Mouse (Mus musculus) spleen, embryonic (tissue): ENCODE results near the gene Pgpep1l.
"Not testable (repeated sequence)": the region's sequence is repeated elsewhere in the genome, so short reads cannot be mapped to it uniquely, and the experiment has no call there.

Experiments used
- CTCF ChIA-PET: fragments of 350-600 bp; sonication (Branson Sonifier 250); formaldehyde crosslinking; loops from one replicate; lab custom pipeline; 2022; lab: Charles Lee

The Pgpep1l gene

DNA sequence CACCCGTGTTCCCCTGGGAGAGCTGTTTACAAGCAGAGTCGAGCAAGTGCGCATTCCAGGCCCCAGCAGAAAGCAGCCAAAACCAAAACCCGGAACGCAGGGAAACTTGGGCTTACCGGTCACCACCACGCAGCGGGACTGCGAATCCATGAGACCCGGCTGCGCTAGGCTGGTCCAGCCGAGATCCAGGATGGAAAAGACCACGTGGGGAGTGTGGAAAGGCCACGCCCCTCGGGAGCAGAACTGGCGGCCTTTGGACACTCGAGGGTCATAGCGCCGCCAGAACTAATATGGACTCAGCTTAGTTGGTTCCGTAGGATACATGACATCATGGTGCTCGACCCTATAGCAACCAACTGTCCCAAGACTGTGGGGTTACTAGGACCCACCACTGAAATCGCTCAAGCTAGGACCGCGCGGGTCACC is at the start of gene Pgpep1l:
Pgpep1l (minus strand) TSS at position 206 of the 426 bp plus-strand sequence.
- CTCF ChIA-PET: interaction anchor here (0.5 to 0.6 kb wide), 2 partner anchors 27 to 80 kb away, joined by 3 read pairs; no protein-coding TSS in a partner anchor

DNA sequence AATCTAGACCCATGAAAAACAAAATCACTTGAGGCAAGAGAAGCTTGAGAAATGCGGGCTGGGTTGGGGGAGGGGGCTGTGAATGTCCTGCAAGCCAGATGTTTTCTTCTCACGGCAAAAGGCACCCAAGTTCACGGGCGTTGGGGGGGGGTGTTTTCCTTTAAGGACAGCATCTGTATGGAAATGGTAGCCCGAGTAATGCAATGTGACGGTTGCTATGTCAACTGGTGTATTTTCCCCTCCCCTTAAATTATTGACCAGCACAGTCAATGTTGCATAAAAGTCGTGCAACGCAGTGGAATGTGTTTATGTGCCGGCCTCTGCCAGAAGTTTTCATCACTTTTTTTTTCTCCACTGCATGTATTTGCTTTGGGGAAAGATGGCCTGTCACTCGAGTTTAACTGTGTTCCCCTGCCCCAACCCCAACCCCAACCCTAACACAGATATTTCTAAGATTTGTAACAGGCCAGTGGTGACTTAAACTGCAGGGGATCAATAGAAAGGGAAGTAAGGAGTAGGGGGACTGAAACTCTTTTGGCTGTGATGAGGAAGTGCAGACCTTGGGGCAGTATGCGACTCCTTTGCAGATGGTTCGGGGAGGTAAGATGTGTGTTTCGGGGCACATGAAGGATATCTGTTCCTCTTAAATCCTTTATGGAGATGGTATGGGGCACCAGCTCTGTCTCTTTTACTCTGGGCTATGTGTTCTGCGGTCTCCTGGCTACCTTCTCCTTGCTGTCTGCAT is 49.2 kb upstream of the Pgpep1l start:
- CTCF ChIA-PET: no interaction called here

- CTCF ChIA-PET: no interaction called here
Measured at GRCm38 (mm10) chr7:68312395-68312794, 48.4 kb upstream of the Pgpep1l start.

DNA sequence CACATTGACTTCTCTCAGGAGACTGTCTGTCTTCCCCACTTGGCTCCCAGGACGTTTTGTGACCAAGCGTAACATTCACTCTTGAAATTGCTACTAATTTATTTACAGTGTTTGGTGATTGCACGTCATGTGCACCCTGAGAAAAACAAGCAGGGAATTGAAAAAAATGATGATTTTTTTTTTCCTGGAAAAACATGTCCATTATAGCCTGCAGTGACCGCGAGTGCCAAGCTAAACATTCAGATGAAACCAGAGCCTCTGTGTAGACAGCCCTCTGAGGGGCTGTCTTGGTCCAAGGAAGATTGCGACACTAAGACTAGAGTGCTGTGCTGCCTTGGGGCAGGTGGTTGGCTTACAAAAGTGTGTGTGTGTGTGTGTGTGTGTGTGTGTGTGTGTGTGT is 47.4 kb upstream of the Pgpep1l start:
- CTCF ChIA-PET: interaction anchor here (0.7 kb wide), 1 partner anchor 73 kb away, joined by 4 read pairs; no protein-coding TSS in a partner anchor

- CTCF ChIA-PET: no interaction called here
Measured at GRCm38 (mm10) chr7:68306756-68307155, 42.7 kb upstream of the Pgpep1l start.

DNA sequence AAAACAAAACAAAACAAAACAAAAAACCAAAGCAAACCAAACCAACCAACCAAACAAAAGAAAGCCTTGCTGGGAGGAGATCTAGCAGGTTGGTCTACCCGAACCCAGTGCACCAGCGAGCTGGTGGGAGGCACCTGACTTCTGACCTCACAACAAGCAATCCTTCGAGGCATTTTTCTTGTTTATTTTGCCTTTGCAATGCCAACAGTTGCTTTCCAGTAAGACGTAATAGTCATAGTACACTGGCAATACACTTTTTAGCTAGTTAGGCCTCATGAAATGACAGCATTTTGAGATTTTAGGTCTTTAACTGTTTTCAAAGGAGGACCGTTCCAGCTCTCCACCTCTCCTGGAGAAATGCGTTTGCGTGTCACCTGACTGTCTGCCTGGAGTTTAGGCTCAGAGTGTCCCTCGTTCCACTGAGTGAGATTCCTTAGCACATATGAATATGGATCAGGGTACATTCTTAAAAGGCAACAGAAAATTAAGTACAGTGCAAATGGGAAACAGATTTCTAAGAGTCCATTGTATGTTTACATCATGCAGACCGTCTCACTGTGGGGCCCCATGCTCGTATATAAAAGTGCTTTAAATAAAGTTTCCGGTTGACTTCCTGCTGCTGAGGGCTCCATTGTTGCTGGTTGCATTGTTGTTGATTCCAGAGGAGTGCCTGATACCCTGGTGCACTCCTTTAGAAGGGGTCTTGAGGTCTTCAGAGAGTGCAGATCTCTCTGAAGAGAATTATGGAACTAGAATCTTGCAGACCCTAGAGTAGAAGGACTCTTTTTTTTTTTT is 41.9 kb upstream of the Pgpep1l start:
- CTCF ChIA-PET: no interaction called here

- CTCF ChIA-PET: interaction anchor here (0.6 kb wide), 1 partner anchor 19 kb away, joined by 4 read pairs; no protein-coding TSS in a partner anchor
Measured at GRCm38 (mm10) chr7:68303685-68304084, 39.7 kb upstream of the Pgpep1l start.

DNA sequence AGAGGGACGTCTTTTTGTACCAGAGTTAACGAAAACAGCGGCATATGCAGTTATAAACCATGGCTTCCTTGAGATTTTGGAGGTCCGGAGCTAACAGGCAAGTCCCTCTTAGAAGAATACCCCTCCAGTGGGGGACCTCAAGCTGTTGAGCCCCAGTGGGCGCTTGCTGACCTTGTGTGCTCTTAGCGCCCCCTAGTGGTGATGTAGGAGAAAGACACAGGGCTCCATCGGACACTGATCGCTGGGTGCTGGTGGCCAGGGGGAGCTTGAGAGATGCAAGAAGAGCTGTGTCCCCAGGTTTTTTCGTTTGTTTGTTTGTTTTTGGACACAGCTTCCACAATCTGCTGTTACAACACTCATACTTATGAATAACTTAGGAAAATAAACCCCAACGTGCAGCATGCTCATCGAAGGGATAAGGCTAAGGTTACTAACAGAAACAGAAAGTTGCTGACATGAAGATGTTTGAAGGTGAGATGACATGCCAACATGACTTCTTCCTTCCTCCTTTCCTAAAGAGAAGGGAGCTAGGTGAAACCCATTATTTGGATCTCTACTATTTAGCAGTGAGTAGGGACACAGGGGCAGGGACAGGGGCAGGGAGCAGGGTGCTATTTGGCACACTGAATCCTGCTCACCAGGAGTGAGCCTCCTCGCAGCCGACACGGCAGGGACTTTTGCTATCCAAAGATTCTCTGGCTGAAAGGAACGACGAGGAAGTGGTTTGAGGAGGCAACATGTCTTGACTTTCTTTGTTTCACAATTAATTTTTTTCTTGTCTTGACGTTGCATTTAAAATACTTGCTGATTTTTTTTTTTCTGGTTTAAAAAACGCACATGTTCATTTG is 38.8 kb upstream of the Pgpep1l start:
- CTCF ChIA-PET: interaction anchor here (0.5 to 1.5 kb wide), 4 partner anchors 9 to 449 kb away, joined by 3 to 5 read pairs (median 4); no protein-coding TSS in a partner anchor

- CTCF ChIA-PET: interaction anchor here (0.8 kb wide), 1 partner anchor 60 kb away, joined by 5 read pairs; no protein-coding TSS in a partner anchor
Measured at GRCm38 (mm10) chr7:68301160-68301559, 37.1 kb upstream of the Pgpep1l start.

- CTCF ChIA-PET: no interaction called here
Measured at GRCm38 (mm10) chr7:68298381-68299076, 34.5 kb upstream of the Pgpep1l start.

- CTCF ChIA-PET: no interaction called here
Measured at GRCm38 (mm10) chr7:68296487-68296886, 32.5 kb upstream of the Pgpep1l start.

DNA sequence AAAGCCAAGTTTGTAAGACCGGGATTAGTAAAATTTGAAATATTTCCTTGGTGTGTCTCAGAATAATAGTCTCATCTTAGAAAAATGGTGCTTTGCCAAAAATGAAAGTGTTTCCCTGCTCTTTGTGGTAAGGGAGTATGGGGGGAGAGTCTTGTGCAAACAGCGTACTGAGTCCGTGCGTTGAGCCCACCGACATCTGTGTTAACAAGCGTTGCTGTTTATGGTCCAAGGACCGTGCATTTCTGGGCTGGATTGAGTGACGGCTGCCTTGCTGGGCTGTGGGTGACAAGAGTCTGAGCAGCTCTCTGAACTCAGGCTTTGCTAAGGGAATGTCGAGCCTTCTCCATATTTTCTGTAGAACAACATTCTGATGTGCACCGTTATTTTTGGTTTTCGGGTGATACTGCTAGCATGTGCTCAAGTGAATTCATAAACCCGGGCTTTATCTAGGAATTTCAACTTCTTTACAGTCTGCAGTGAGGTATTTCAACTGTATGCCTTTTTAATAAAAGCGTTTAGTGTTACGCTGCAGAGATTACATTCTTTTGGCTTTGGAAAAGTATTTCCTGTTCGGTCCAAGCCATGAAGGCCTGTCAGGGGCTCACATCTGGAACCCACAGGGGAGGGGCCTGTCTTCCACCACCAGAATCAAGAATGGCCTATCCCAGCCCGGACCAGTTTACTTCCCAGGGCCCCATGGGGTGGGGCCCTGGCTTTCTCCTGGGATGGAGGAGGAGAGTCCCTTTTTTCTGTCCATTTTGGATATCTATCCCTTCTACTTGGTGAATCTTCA is 30.2 kb upstream of the Pgpep1l start:
- CTCF ChIA-PET: interaction anchor here (1.7 kb wide), 1 partner anchor 8 kb away, joined by 5 read pairs; no protein-coding TSS in a partner anchor

DNA sequence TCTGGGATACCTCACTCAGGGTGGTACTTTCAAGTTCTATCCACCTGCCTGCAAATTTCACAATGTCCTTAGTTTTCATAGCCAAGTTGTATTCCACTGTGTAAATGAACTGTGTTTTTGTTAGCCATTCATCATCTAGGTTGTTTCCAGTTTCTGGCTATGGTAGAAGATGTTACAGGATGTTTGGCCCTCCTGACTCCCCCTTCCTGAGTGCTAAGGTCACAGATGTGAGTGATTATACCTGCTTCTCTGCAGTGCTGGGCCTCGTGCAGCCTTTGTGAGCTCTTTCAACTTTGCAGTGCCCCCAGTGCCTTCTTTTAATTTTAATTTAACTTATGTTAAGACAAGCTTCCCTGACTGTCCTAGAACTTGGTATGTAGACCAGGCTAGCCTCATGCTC is 27.6 kb upstream of the Pgpep1l start:
- CTCF ChIA-PET: no interaction called here

GRCm38 (mm10) chr7:68289081-68289480 is 25.0 kb upstream of the Pgpep1l start:
- CTCF ChIA-PET: interaction anchor here (1.1 to 1.2 kb wide), 2 partner anchors 19 to 30 kb away, joined by 3 to 4 read pairs; no protein-coding TSS in a partner anchor

GRCm38 (mm10) chr7:68288000-68288399 is 24.0 kb upstream of the Pgpep1l start:
- CTCF ChIA-PET: not testable (repeated sequence)

- CTCF ChIA-PET: no interaction called here
Measured at GRCm38 (mm10) chr7:68287582-68287981, 23.5 kb upstream of the Pgpep1l start.

DNA sequence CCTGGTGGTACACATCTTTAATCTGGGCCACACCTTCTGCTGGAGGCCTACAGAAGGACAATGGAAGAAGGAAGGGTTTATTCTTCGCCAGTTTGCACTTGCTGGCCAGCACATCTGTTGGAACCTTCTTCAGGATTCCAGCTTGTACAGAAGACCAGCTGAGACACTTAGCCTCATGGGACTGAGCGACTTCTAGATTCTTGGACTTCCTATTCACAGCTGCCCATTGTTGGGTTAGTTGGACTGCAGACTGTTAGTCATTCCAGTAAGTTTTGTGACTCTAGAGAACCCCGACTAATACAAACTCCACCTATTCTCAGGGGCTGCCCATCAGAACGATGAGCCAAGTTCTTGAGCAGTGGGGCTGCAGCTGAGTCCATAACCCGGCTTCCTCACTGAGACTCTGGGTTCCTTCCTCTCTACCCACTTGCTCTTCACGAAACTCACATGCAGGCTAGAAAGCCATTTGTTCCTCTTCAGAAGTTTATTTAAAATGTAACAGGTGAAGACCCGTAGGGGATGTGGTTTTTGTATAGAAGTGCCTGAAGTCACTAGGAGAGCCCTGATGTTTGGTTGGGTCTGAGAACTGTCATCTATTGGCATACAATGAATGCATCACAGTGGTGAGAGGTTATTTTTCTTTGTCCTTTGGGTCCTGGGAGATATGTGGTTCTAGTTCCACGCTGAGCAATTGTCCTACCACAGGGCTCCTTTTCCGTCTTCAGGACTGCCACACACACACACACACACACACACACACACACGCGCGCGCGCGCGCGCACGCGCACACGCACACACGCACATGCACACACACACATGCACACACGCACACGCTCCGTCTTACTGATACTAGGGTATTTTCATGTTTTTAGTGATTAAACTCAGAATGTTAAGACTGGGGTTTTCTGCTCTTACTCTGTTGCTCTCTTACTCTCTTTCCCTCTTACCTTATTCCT is 22.8 kb upstream of the Pgpep1l start:
- CTCF ChIA-PET: interaction anchor here (0.6 kb wide), 2 partner anchors 13 to 39 kb away, joined by 4 read pairs; no protein-coding TSS in a partner anchor

DNA sequence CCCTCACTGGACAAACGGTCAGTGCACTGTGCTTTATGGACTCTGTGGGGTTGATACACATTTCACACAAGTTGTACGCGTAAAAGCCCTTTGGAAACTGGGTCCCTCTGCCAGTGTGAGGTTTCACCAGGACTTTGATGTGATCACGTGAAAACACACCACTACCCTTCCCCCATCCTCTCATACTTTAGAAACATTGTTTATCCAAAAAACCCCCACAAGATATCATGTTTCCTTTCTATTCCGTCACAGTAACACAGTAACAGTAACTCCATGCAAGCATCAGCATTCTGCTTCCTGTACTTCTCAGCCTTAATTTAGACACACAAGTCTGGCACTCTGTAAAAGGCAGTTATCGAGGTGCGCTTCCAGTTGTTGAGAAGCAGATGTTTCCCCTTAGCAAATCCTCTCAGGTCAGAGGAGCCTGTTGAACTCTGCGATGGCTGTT is 21.8 kb upstream of the Pgpep1l start:
- CTCF ChIA-PET: no interaction called here
